Mouse (Mus musculus) lung, embryonic 14.5 days (tissue): ENCODE results near the gene Prss56. TPM values are rescaled to one million over a fixed set of nuclear protein-coding genes. Genes with fewer than 3 reads are reported as not detected.

Experiments used
- ATAC-seq: fragments of 200-750 bp; cut with Nextera tagmentation; 2 replicates; pipeline ENCODE4 v1.8.0; 2017; ENCODE audit warnings: mild to moderate bottlenecking, moderate TSS enrichment, moderate library complexity; ENCODE audit not compliant: insufficient read depth
- DNase-seq: peaks from one replicate; pipeline ENCODE4 v3.0.0-alpha.2; 2015
- H3K27ac ChIP-seq: fragments of 300-500 bp; sonication (generic); 2 replicates; pipeline ENCODE4 v1.5.1; 2014; ENCODE audit warnings: low read depth, mild to moderate bottlenecking, moderate library complexity
- H3K27me3 ChIP-seq: fragments of 300-500 bp; sonication (generic); 2 replicates; pipeline ENCODE4 v1.6.1; 2014; ENCODE audit warnings: low read length, control low read depth; ENCODE audit not compliant: insufficient read depth
- H3K36me3 ChIP-seq: fragments of 300-500 bp; sonication (generic); 2 replicates; pipeline ENCODE4 v1.6.1; 2014; ENCODE audit warnings: control low read depth; ENCODE audit not compliant: insufficient read depth
- H3K4me1 ChIP-seq: fragments of 300-500 bp; sonication (generic); 2 replicates; pipeline ENCODE4 v1.6.1; 2014; ENCODE audit warnings: antibody characterized with exemption, control low read depth; ENCODE audit not compliant: insufficient read depth
- H3K4me2 ChIP-seq: fragments of 300-500 bp; sonication (generic); 2 replicates; pipeline ENCODE4 v1.6.1; 2014; ENCODE audit warnings: mild to moderate bottlenecking
- H3K4me3 ChIP-seq: fragments of 300-500 bp; sonication (generic); 2 replicates; pipeline ENCODE4 v1.5.1; 2014; ENCODE audit warnings: low read depth, low read length
- H3K9ac ChIP-seq: fragments of 300-500 bp; sonication (generic); 2 replicates; pipeline ENCODE4 v1.6.1; 2014
- H3K9me3 ChIP-seq: fragments of 300-500 bp; sonication (generic); 2 replicates; pipeline ENCODE4 v1.6.1; 2016; ENCODE audit warnings: low read depth, low read length, control low read depth
- CTCF ChIP-seq: IDR thresholded peaks from 2 replicates; pipeline ENCODE4 v1.5.1; 2016; ENCODE audit warnings: antibody characterized with exemption, low read depth
- WGBS: fragments of 180-500 bp; shearing (Covaris S2); extraction: QIAGEN DNeasy Blood & Tissue Kit; methylation state at CpG from one replicate; pipeline ENCODE4 v1.1.7; 2014; 5-methylcytosine and 5-hydroxymethylcytosine counted together
- polyA plus RNA-seq: library from polyadenylated mRNA; unstranded; fragments of >200 nt; fragmentation: Nextera tagmentation; extraction: Ambion mirVana; gene quantifications from 2 replicates; pipeline ENCODE4 v1.2.1, GENCODE M21; 2014

Gene Prss56
- polyA plus RNA-seq, 1 experiment from 2014 or later: not detected

DNA sequence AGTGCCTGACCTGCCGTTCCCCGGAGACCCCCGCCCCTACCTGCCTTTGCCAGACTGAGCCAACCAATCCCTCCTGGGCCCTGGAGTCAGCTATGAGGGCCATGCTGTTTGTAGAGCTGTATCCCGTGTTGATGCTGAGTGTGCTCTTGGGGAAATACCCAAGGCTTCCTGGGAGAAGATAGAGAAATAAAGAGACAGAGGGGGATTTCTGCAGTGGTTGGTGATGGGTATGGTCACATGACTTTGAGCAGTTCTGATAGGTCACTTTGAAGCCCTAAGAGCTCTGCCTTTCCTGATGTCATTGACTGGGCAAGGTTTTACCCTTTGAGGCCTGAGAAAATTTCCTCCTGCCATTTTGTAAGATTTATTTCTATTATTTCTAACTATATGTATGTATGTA lies 28.3 kb downstream of the Prss56 start:
- 84% methylated on average over 4 of the region's 4 CpGs for WGBS
- H3K4me3 ChIP-seq: no peak overlapping the region
- no peak for DNase-seq
- H3K4me1 ChIP-seq: peaks cover 9% of the 10 kb centered on the region; the same call in 1 of the 2 replicates
- ATAC-seq: no peak
- H3K36me3 ChIP-seq: no peaks in the 10 kb centered on the region
- TF ChIP-seq CTCF: no peak
- peaks cover 13% of the 10 kb centered on the region for H3K27me3 ChIP-seq
- no peaks in the 10 kb centered on the region for H3K9me3 ChIP-seq
- H3K9ac ChIP-seq: no peak overlapping the region
- H3K4me2 ChIP-seq: no peak overlapping the region
- no peak overlapping the region for H3K27ac ChIP-seq

DNA sequence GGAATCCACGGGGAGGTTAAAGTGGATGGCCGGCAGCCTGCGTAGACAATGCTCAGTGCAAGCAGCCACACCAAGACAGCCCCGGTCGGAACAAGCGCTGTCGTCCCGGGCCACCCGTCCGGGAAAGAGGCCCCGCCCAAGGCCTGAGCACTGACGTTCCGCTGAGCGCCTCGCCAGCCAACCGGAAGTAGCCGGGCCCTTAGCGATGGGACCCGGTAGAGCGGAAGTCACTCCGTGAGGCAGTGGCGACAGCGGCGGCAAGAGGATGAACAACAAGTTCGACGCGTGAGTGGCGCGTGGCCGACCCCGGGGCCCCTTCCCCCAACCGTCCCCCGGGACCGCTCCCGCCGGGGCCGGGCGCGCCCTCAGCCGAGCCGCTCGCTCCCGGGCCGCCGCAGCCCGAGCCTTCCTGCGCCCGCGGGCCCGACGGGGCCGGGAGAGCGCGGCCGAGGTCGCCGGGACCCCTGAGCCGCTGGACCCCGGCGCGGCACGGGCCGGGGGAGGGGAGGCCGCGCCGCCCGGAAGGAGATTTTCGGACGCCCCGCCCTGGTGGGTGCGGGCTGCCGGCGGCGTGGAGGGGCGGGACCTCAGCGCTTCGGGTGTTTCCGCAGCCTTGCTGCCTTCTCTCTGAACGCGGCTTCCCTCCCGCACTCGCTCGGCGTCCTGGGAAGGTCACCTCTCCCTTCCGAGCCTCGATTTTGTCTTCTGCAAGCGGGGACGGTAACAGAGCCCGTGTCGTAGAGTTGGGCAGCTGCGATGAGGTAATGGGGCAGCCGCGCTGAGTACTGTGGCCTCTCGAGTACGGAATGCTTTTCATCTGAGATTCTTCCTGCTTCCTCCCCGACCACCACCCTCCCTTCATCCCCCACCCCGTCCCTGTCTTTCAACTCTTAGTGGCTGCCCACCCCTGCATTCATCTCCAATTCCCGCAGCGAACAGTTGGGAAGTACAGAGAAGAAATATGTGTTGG lies 30.9 kb downstream of the Prss56 start, which contains the start of gene Eif4e2:
Eif4e2 (plus strand) TSS at position 180 of the 970 bp plus-strand sequence.
- peak within 1 kb of the TSS; percentile 96 for H3K9ac ChIP-seq
- H3K4me3 ChIP-seq: peak within 1 kb of the TSS; percentile 81
- H3K27me3 ChIP-seq: no peaks in the 10 kb centered on the region
- H3K36me3 ChIP-seq: peaks cover 13% of the 10 kb centered on the region; the same call in 1 of the 2 replicates
- peak within 1 kb of the TSS; percentile 99 for H3K27ac ChIP-seq
- peak; percentile 98 for DNase-seq
- peak; percentile 97 for ATAC-seq
- no peak for TF ChIP-seq CTCF
- H3K4me2 ChIP-seq: peak within 1 kb of the TSS; percentile 74
- H3K9me3 ChIP-seq: no peaks in the 10 kb centered on the region
- H3K4me1 ChIP-seq: peaks cover 9% of the 10 kb centered on the region; the same call in 1 of the 2 replicates
- WGBS: under 1% methylated on average over 81 of the region's 99 CpGs

- no peaks in the 10 kb centered on the region for H3K9me3 ChIP-seq
- no peak for TF ChIP-seq CTCF
- H3K9ac ChIP-seq: peak overlapping the region; percentile 96
- H3K27ac ChIP-seq: peak overlapping the region; percentile 99
- peak overlapping the region; percentile 81 for H3K4me3 ChIP-seq
- H3K4me1 ChIP-seq: peaks cover 9% of the 10 kb centered on the region; the same call in 1 of the 2 replicates
- H3K27me3 ChIP-seq: no peaks in the 10 kb centered on the region
- DNase-seq: peak; percentile 6
- no peak for ATAC-seq
- H3K4me2 ChIP-seq: peak overlapping the region; percentile 74
- H3K36me3 ChIP-seq: peaks cover 21% of the 10 kb centered on the region
- WGBS: 9% methylated on average over 4 of the region's 4 CpGs
These were observed 31.6 kb downstream of the Prss56 start for GRCm38 (mm10) chr1:87214748-87215147.

DNA sequence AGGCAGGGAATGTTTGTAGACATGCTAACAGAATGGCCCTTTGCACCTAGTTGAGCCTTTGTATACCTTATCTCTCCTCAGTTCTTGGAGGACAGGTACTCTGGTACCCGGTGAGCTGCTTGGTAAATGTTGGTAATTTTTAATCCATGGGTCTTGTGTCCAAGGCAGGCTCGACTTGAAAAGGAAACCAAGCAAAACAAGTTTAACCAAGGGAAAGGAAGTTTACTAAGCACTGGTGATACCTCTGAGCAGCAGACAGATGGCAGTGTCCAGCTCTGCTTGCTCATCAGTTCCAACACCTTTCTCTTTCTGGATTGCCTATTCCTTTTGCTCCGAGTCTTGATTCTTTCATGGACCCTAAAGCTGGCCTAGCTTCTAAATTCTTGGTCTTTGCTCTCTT lies 34.8 kb downstream of the Prss56 start:
- H3K9ac ChIP-seq: no peak overlapping the region
- ATAC-seq: no peak
- peaks cover 8% of the 10 kb centered on the region; the same call in 1 of the 2 replicates for H3K4me1 ChIP-seq
- DNase-seq: no peak
- WGBS: 51% methylated on average over 3 of the region's 3 CpGs
- peaks cover 52% of the 10 kb centered on the region for H3K36me3 ChIP-seq
- peak; percentile 42 for TF ChIP-seq CTCF
- no peak overlapping the region for H3K4me3 ChIP-seq
- no peak overlapping the region for H3K27ac ChIP-seq
- no peak overlapping the region for H3K4me2 ChIP-seq
- no peaks in the 10 kb centered on the region for H3K9me3 ChIP-seq
- H3K27me3 ChIP-seq: no peaks in the 10 kb centered on the region

DNA sequence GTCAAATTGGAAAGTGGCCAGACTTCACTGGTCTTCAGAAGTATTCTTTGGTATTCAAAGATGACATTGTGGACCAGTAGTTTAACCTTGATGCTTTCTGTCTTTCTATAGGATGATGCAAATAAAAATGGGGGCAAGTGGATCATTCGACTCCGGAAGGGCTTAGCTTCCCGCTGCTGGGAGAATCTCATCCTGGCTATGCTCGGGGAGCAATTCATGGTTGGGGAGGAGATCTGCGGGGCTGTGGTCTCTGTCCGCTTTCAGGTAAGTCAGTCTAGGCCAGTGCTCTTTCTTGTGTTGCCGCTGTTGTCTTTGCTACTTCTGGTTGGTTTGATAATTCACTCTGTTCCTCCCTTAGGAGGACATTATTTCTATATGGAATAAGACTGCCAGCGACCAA lies 42.6 kb downstream of the Prss56 start:
- ATAC-seq: no peak
- peaks cover 98% of the 10 kb centered on the region for H3K36me3 ChIP-seq
- H3K27me3 ChIP-seq: no peaks in the 10 kb centered on the region
- no peaks in the 10 kb centered on the region for H3K9me3 ChIP-seq
- WGBS: 96% methylated on average over 8 of the region's 8 CpGs
- H3K4me3 ChIP-seq: no peak overlapping the region
- H3K4me1 ChIP-seq: no peaks in the 10 kb centered on the region
- TF ChIP-seq CTCF: no peak
- no peak for DNase-seq
- no peak overlapping the region for H3K9ac ChIP-seq
- no peak overlapping the region for H3K27ac ChIP-seq
- H3K4me2 ChIP-seq: no peak overlapping the region

GRCm38 (mm10) chr1:87226409-87227159 lies 43.5 kb downstream of the Prss56 start:
- Histone ChIP-seq H3K27me3 (no peaks in the 10 kb centered on the region), H3K4me1 (no peaks in the 10 kb centered on the region), H3K36me3 (peaks cover 92% of the 10 kb centered on the region), H3K27ac (no peak overlapping the region), H3K9me3 (no peaks in the 10 kb centered on the region), H3K9ac (no peak overlapping the region), H3K4me2 (no peak overlapping the region), H3K4me3 (no peak overlapping the region)
- ATAC-seq: no peak
- TF ChIP-seq CTCF: no peak
- WGBS: 100% methylated on average over 1 of the region's 1 CpGs
- no peak for DNase-seq

DNA sequence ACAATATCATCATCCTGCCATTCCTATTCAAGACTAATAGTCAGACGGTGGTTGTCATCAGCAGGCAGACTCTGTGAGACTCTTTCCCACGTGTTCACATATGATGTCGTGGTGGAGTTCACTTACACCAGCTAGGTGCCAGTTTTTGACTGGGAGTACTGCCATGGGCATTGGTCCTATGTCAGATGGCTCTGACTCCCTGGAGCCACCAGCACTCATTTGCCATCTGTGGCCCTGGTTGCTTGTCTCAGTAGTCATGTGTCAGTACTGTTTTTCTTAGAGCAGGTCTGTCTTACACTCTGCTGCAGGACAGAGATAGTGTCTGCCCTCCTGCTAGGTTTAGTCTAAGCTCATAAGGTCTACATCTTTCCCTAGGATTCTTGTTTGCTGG lies 44.0 kb downstream of the Prss56 start:
- H3K9me3 ChIP-seq: no peaks in the 10 kb centered on the region
- H3K4me2 ChIP-seq: no peak overlapping the region
- DNase-seq (no peak), ATAC-seq (no peak)
- no peaks in the 10 kb centered on the region for H3K4me1 ChIP-seq
- no peak overlapping the region for H3K27ac ChIP-seq
- no peaks in the 10 kb centered on the region for H3K27me3 ChIP-seq
- H3K9ac ChIP-seq: no peak overlapping the region
- WGBS: 91% methylated on average over 3 of the region's 3 CpGs
- H3K4me3 ChIP-seq: no peak overlapping the region
- TF ChIP-seq CTCF: no peak
- H3K36me3 ChIP-seq: peaks cover 92% of the 10 kb centered on the region
